Mouse (Mus musculus): ENCODE data around the gene Krtap19-2. TPM values are rescaled to one million over a fixed set of nuclear protein-coding genes. Genes with fewer than 3 reads are reported as not detected.

Gene Krtap19-2
- not detected in 2 replicates for polyA plus RNA-seq (2014; fragmentation: Nextera tagmentation; extraction: Ambion mirVana)

- Histone ChIP-seq H3K4me3 (ENCODE audit: control insufficient read depth in 1 of 2, insufficient read depth in 1 of 2, low read depth in 1 of 2, low read length in 2 of 2) (no peak within 1 kb of the TSS), H3K36me3 (ENCODE audit: control insufficient read depth, insufficient read depth, low read length) (no peaks in the 10 kb centered on the region), H3K9ac (ENCODE audit: low read length) (no peak within 1 kb of the TSS), H3K27ac (replicated peaks in 1 of 2; ENCODE audit: control insufficient read depth in 1 of 2, insufficient read depth in 1 of 2, low read depth in 2 of 2, low read length in 2 of 2) (no peak within 1 kb of the TSS), H3K9me3 (ENCODE audit: control insufficient read depth, low read length) (no peaks in the 10 kb centered on the region), H3K4me1 (ENCODE audit: control insufficient read depth in 2 of 2, insufficient read depth in 2 of 2, low read length in 2 of 2) (no peaks in the 10 kb centered on the region), H3K27me3 (ENCODE audit: control insufficient read depth, insufficient read depth, low read length) (no peaks in the 10 kb centered on the region), H3K4me2 (ENCODE audit: low read length) (no peak within 1 kb of the TSS)
- ATAC-seq (ENCODE audit: insufficient number of reproducible peaks, insufficient read depth, low FRiP score, low read depth): no peak
- WGBS: 92% methylated on average over 3 of the region's 3 CpGs
These were observed at the start of gene Krtap19-2 for GRCm38 (mm10) chr16:88874169-88874568. TSS of gene Krtap19-2 (minus strand) at chr16:88874269.

GRCm38 (mm10) chr16:88896357-88896756 lies 22.3 kb upstream of the Krtap19-2 start, which contains the start of gene Krtap19-5:
TSS of gene Krtap19-5 (minus strand) at chr16:88896457.
- H3K4me3 ChIP-seq (ENCODE audit: control insufficient read depth in 1 of 2, insufficient read depth in 1 of 2, low read depth in 1 of 2, low read length in 2 of 2): no peak within 1 kb of the TSS
- no peaks in the 10 kb centered on the region for H3K27me3 ChIP-seq (ENCODE audit: control insufficient read depth, insufficient read depth, low read length)
- no peak within 1 kb of the TSS for H3K4me2 ChIP-seq (ENCODE audit: low read length)
- WGBS: 90% methylated on average over 6 of the region's 6 CpGs
- no peak within 1 kb of the TSS for H3K9ac ChIP-seq (ENCODE audit: low read length)
- H3K27ac ChIP-seq (replicated peaks in 1 of 2; ENCODE audit: control insufficient read depth in 1 of 2, insufficient read depth in 1 of 2, low read depth in 2 of 2, low read length in 2 of 2): no peak within 1 kb of the TSS
- H3K9me3 ChIP-seq (ENCODE audit: control insufficient read depth, low read length): no peaks in the 10 kb centered on the region
- no peaks in the 10 kb centered on the region for H3K36me3 ChIP-seq (ENCODE audit: control insufficient read depth, insufficient read depth, low read length)
- no peak for ATAC-seq (ENCODE audit: insufficient number of reproducible peaks, insufficient read depth, low FRiP score, low read depth)
- no peaks in the 10 kb centered on the region for H3K4me1 ChIP-seq (ENCODE audit: control insufficient read depth in 2 of 2, insufficient read depth in 2 of 2, low read length in 2 of 2)

- no peak overlapping the region for H3K27ac ChIP-seq (replicated peaks in 1 of 2; ENCODE audit: control insufficient read depth in 1 of 2, insufficient read depth in 1 of 2, low read depth in 2 of 2, low read length in 2 of 2)
- ATAC-seq (ENCODE audit: insufficient number of reproducible peaks, insufficient read depth, low FRiP score, low read depth): no peak
- no peaks in the 10 kb centered on the region for H3K27me3 ChIP-seq (ENCODE audit: control insufficient read depth, insufficient read depth, low read length)
- H3K9ac ChIP-seq (ENCODE audit: low read length): no peak overlapping the region
- 75% methylated on average over 6 of the region's 6 CpGs for WGBS
- no peaks in the 10 kb centered on the region for H3K4me1 ChIP-seq (ENCODE audit: control insufficient read depth in 2 of 2, insufficient read depth in 2 of 2, low read length in 2 of 2)
- H3K4me3 ChIP-seq (ENCODE audit: control insufficient read depth in 1 of 2, insufficient read depth in 1 of 2, low read depth in 1 of 2, low read length in 2 of 2): no peak overlapping the region
- H3K4me2 ChIP-seq (ENCODE audit: low read length): no peak overlapping the region
- no peaks in the 10 kb centered on the region for H3K9me3 ChIP-seq (ENCODE audit: control insufficient read depth, low read length)
- no peaks in the 10 kb centered on the region for H3K36me3 ChIP-seq (ENCODE audit: control insufficient read depth, insufficient read depth, low read length)
These were observed 12.8 kb upstream of the Krtap19-2 start for GRCm38 (mm10) chr16:88886870-88887269.

- H3K27me3 ChIP-seq (ENCODE audit: control insufficient read depth, insufficient read depth, low read length): no peaks in the 10 kb centered on the region
- H3K27ac ChIP-seq (replicated peaks in 1 of 2; ENCODE audit: control insufficient read depth in 1 of 2, insufficient read depth in 1 of 2, low read depth in 2 of 2, low read length in 2 of 2): no peak within 1 kb of the TSS
- H3K4me1 ChIP-seq (ENCODE audit: control insufficient read depth in 2 of 2, insufficient read depth in 2 of 2, low read length in 2 of 2): no peaks in the 10 kb centered on the region
- H3K4me2 ChIP-seq (ENCODE audit: low read length): no peak within 1 kb of the TSS
- ATAC-seq (ENCODE audit: insufficient number of reproducible peaks, insufficient read depth, low FRiP score, low read depth): no peak
- H3K36me3 ChIP-seq (ENCODE audit: control insufficient read depth, insufficient read depth, low read length): no peaks in the 10 kb centered on the region
- H3K4me3 ChIP-seq (ENCODE audit: control insufficient read depth in 1 of 2, insufficient read depth in 1 of 2, low read depth in 1 of 2, low read length in 2 of 2): no peak within 1 kb of the TSS
- H3K9ac ChIP-seq (ENCODE audit: low read length): no peak within 1 kb of the TSS
- H3K9me3 ChIP-seq (ENCODE audit: control insufficient read depth, low read length): no peaks in the 10 kb centered on the region
- 74% methylated on average over 5 of the region's 5 CpGs for WGBS
These were observed 10.9 kb upstream of the Krtap19-2 start, which contains the start of gene Krtap19-4 for GRCm38 (mm10) chr16:88884989-88885388. TSS of gene Krtap19-4 (minus strand) at chr16:88885089.

- Histone ChIP-seq H3K36me3 (ENCODE audit: control insufficient read depth, insufficient read depth, low read length) (no peaks in the 10 kb centered on the region), H3K4me3 (ENCODE audit: control insufficient read depth in 1 of 2, insufficient read depth in 1 of 2, low read depth in 1 of 2, low read length in 2 of 2) (no peak within 1 kb of the TSS), H3K9ac (ENCODE audit: low read length) (no peak within 1 kb of the TSS), H3K4me1 (ENCODE audit: control insufficient read depth in 2 of 2, insufficient read depth in 2 of 2, low read length in 2 of 2) (no peaks in the 10 kb centered on the region), H3K27ac (replicated peaks in 1 of 2; ENCODE audit: control insufficient read depth in 1 of 2, insufficient read depth in 1 of 2, low read depth in 2 of 2, low read length in 2 of 2) (no peak within 1 kb of the TSS), H3K27me3 (ENCODE audit: control insufficient read depth, insufficient read depth, low read length) (no peaks in the 10 kb centered on the region), H3K4me2 (ENCODE audit: low read length) (no peak within 1 kb of the TSS), H3K9me3 (ENCODE audit: control insufficient read depth, low read length) (no peaks in the 10 kb centered on the region)
- WGBS: 86% methylated on average over 2 of the region's 2 CpGs
- no peak for ATAC-seq (ENCODE audit: insufficient number of reproducible peaks, insufficient read depth, low FRiP score, low read depth)
These were observed 3.9 kb upstream of the Krtap19-2 start, which contains the start of gene Krtap19-3 for GRCm38 (mm10) chr16:88877938-88878337. TSS of gene Krtap19-3 (minus strand) at chr16:88878038.

GRCm38 (mm10) chr16:88869311-88869710 lies 4.8 kb downstream of the Krtap19-2 start, which contains the start of gene Krtap19-1:
TSS of gene Krtap19-1 (minus strand) at chr16:88869411.
- no peak for ATAC-seq (ENCODE audit: insufficient number of reproducible peaks, insufficient read depth, low FRiP score, low read depth)
- Histone ChIP-seq H3K4me1 (ENCODE audit: control insufficient read depth in 2 of 2, insufficient read depth in 2 of 2, low read length in 2 of 2) (no peaks in the 10 kb centered on the region), H3K27me3 (ENCODE audit: control insufficient read depth, insufficient read depth, low read length) (no peaks in the 10 kb centered on the region), H3K4me3 (ENCODE audit: control insufficient read depth in 1 of 2, insufficient read depth in 1 of 2, low read depth in 1 of 2, low read length in 2 of 2) (no peak within 1 kb of the TSS), H3K4me2 (ENCODE audit: low read length) (no peak within 1 kb of the TSS), H3K27ac (replicated peaks in 1 of 2; ENCODE audit: control insufficient read depth in 1 of 2, insufficient read depth in 1 of 2, low read depth in 2 of 2, low read length in 2 of 2) (no peak within 1 kb of the TSS), H3K9ac (ENCODE audit: low read length) (no peak within 1 kb of the TSS), H3K9me3 (ENCODE audit: control insufficient read depth, low read length) (no peaks in the 10 kb centered on the region), H3K36me3 (ENCODE audit: control insufficient read depth, insufficient read depth, low read length) (no peaks in the 10 kb centered on the region)
- WGBS: 82% methylated on average over 6 of the region's 6 CpGs

- H3K4me1 ChIP-seq (ENCODE audit: control insufficient read depth in 2 of 2, insufficient read depth in 2 of 2, low read length in 2 of 2): no peaks in the 10 kb centered on the region
- H3K4me2 ChIP-seq (ENCODE audit: low read length): no peak overlapping the region
- H3K9ac ChIP-seq (ENCODE audit: low read length): no peak overlapping the region
- H3K27ac ChIP-seq (replicated peaks in 1 of 2; ENCODE audit: control insufficient read depth in 1 of 2, insufficient read depth in 1 of 2, low read depth in 2 of 2, low read length in 2 of 2): no peak overlapping the region
- H3K9me3 ChIP-seq (ENCODE audit: control insufficient read depth, low read length): no peaks in the 10 kb centered on the region
- 77% methylated on average over 4 of the region's 4 CpGs for WGBS
- no peaks in the 10 kb centered on the region for H3K36me3 ChIP-seq (ENCODE audit: control insufficient read depth, insufficient read depth, low read length)
- ATAC-seq (ENCODE audit: insufficient number of reproducible peaks, insufficient read depth, low FRiP score, low read depth): no peak
- no peaks in the 10 kb centered on the region for H3K27me3 ChIP-seq (ENCODE audit: control insufficient read depth, insufficient read depth, low read length)
- H3K4me3 ChIP-seq (ENCODE audit: control insufficient read depth in 1 of 2, insufficient read depth in 1 of 2, low read depth in 1 of 2, low read length in 2 of 2): no peak overlapping the region
These were observed 9.1 kb downstream of the Krtap19-2 start for GRCm38 (mm10) chr16:88864887-88865407.

GRCm38 (mm10) chr16:88851450-88851849 lies 22.6 kb downstream of the Krtap19-2 start:
- H3K9me3 ChIP-seq (ENCODE audit: control insufficient read depth, low read length): no peaks in the 10 kb centered on the region
- no peaks in the 10 kb centered on the region for H3K36me3 ChIP-seq (ENCODE audit: control insufficient read depth, insufficient read depth, low read length)
- H3K4me2 ChIP-seq (ENCODE audit: low read length): no peak overlapping the region
- H3K27ac ChIP-seq (replicated peaks in 1 of 2; ENCODE audit: control insufficient read depth in 1 of 2, insufficient read depth in 1 of 2, low read depth in 2 of 2, low read length in 2 of 2): no peak overlapping the region
- whole genome bisulfite sequencing: 9% methylated on average over 5 of the region's 5 CpGs
- H3K4me3 ChIP-seq (ENCODE audit: control insufficient read depth in 1 of 2, insufficient read depth in 1 of 2, low read depth in 1 of 2, low read length in 2 of 2): no peak overlapping the region
- H3K4me1 ChIP-seq (ENCODE audit: control insufficient read depth in 2 of 2, insufficient read depth in 2 of 2, low read length in 2 of 2): no peaks in the 10 kb centered on the region
- no peak for ATAC-seq (ENCODE audit: insufficient number of reproducible peaks, insufficient read depth, low FRiP score, low read depth)
- no peaks in the 10 kb centered on the region for H3K27me3 ChIP-seq (ENCODE audit: control insufficient read depth, insufficient read depth, low read length)
- no peak overlapping the region for H3K9ac ChIP-seq (ENCODE audit: low read length)
